Mouse (Mus musculus) erythroblast, adult 5-6 weeks (primary cell): ENCODE data around the gene Fads3. TPM values are rescaled to one million over a fixed set of nuclear protein-coding genes. Genes with fewer than 3 reads are reported as not detected.

Experiments
- ATAC-seq: replicated peaks from 2 replicates; pipeline ENCODE4 v1.8.0; 2016; ENCODE audit warnings: moderate number of reproducible peaks, mild to moderate bottlenecking, moderate TSS enrichment, inconsistent platforms; ENCODE audit not compliant: poor library complexity, low FRiP score, severe bottlenecking
- total RNA-seq, 2 experiments: library from RNA; stranded (forward) in 1 of 2; stranded (reverse) in 1 of 2; fragments of 150-400 nt in 1 of 2; fragments of 200-764, 138-1000 nt in 1 of 2; gene quantifications; 2 replicates each; pipeline versions ENCODE4 v1.2.3 to v1.2.4; 2015 to 2017; ENCODE audit warnings: low replicate concordance in 2 of 2

Gene Fads3
- total RNA-seq, 2 experiments from 2014 or later = 1.7 to 18.5 TPM

DNA sequence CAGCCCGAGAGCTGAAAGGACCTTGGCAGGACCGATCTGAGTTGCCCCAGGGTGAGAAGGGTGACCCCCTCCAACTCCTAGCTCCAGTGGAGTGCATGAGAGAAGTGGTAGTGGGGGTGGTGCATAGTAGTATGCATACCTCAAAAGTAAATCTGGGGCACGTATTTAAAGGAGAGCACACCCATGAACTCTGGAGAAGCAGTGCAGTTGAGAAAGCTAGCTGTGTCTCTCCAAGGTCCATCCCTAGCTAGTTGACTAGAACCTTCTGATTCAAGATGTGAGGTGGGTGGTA, 22.9 kb upstream of the Fads3 start:
- no peak for ATAC-seq

DNA sequence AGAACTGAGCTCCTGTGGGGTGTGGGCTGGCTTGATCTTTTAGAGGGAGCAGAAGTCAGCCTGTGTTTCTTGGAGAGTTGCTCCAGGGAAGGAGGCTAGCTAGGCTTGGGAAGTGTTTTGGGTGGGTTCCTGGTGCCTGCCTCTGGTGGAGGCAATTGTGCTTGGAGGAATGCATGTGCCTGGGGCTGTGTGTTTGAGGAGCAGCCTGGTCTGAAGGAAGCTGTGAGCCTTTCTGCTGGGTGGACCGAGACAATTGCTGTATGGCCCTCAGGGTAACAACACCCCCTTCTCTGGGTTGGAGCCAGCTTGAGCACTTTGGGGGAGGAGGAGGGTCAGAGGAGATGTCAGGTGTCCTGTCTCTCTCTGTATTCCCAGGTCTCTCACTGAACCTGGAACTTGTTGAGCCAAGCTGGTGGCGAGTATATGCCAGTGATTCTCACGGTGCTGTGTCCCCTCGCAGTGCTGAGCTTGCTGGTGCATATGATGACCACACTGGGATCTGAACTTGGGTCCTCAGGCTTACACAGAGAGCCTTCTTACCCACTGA, 22.1 kb upstream of the Fads3 start:
- ATAC-seq = no peak

DNA sequence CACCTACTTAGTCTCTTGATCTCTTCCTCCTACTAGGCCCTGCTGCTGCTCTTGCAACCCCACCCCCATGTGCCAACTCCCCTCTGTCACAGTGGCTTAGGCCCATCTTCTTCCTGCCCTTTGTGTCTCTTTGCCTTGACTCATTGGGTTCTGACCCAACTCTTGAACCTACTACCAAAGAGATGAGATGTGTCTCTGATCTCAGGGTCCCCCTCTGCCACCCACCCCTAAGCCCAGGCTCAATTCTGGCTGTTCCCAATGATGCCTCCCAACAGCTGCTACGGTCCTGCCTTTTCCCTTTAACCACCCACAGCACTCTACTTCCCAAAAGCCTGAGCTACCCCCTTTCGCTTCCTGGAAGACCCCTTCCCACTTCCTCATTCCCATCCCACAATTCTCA, 19.4 kb upstream of the Fads3 start:
- no peak for ATAC-seq

DNA sequence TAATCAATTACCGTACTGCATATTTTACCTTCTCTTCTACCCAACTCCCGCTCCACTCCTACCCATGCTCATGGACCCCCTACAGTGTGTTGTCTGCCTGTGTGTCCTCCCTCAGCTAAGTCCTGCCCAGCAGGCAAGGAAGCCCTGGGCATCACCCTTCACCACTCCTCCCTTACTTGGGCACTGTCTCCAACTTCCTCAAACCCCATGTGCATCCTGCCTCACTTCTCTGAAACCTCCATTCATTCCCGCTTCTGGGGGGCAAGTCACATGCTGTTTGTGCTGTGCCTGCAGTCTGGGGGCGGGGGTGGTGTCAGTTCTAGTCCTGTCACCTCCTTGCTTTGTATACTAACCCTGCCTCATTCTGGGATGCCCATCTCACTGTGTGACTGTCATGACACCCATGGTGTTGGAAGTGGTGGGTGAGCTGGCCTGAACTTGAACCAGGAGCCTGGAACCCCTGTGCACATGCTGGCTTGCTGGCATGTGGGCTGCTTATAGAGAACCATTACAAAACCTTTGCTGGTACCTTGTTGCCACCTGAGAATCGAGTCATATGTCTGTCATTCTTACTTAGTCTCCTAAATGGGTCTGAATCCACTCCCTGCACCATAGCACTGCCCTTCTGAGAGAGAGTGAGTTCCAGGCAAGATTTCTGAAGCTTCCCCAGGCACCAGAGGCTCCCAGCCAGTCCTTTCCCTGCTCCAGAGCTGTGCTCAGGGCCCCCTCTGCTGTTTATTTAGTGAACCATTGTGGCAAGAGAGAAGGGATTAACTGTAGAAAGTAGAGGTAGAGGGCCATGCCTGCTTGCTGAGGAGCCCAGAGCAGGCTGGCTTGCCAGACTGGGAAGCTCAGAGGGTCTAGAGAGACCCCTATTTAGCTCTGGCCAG, 18.7 kb upstream of the Fads3 start:
- ATAC-seq = no peak

DNA sequence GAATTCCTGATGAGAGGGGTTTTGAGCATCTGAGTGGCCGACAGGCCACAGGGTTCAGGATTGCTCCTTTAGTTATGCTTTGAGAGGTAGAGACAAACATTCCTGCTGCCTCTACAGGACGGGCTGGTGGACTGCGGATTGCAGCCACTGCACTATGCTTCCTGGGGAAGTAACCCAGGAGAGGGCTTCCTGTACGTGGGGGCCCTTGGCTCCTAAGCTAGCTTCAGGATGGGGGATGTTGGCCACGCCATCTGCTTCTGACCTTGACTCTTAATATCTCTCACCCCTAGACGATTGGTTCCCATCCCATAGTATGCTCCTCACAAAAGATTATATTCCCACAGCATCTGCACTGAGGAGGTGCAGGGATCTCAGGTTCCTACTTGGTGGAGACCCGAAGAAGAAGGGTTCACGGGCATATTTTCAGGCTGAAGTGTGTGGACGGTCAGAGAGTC, 18.0 kb upstream of the Fads3 start:
- no peak for ATAC-seq

DNA sequence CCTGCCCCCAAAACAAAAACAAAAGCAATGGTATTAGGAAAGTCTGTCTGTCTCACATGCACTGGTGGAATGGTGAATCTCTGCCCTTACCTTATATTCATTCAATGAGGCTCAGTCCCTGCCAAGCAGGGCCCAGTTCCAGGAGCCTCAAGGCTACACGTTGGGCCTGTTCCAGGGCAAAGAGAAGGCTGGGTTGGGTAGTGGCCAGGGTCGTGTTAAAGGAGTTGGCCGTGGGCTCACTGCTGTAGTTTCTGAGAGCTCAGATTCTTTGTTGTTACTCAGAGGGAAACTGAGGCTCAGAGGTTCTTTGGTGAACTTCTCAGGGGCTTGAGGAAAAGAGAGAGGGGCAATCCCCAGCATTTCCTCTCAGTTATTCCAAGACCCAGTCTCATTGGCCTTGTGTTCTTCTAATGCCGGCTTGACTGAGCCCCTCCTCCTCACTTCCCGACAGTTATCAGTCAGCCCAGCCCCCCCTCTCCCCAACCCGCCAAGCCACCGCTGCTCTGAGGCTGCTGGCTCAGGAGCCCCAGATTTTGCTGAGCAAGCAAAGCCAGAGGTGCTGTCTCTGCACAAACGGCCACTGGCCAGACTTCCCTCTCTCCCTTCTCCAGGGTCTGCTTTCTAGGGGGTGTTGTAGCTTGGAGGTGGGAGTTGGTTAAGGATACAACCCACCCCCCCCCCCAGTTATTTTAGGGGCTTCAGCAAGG, 16.0 kb upstream of the Fads3 start:
- ATAC-seq = no peak

DNA sequence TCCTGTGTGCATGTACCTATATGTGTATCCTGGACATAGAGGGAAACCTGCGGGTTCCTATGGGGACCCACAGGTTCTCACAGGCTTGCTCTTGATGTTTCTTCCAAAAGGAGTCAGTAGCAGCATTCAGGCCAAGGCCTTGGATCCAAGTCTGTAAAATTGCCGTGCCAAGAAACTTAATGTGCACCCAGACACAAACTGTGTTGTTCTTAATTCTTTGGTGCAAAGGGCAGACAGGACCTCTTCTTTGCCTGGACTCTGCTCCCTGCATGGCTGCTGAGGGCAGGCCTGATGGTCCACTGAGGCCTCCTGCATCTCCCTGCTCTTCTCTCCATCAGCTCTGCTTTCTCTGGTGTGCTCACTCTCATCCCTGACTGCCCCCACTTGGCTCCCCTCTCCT, 11.6 kb upstream of the Fads3 start:
- no peak for ATAC-seq

DNA sequence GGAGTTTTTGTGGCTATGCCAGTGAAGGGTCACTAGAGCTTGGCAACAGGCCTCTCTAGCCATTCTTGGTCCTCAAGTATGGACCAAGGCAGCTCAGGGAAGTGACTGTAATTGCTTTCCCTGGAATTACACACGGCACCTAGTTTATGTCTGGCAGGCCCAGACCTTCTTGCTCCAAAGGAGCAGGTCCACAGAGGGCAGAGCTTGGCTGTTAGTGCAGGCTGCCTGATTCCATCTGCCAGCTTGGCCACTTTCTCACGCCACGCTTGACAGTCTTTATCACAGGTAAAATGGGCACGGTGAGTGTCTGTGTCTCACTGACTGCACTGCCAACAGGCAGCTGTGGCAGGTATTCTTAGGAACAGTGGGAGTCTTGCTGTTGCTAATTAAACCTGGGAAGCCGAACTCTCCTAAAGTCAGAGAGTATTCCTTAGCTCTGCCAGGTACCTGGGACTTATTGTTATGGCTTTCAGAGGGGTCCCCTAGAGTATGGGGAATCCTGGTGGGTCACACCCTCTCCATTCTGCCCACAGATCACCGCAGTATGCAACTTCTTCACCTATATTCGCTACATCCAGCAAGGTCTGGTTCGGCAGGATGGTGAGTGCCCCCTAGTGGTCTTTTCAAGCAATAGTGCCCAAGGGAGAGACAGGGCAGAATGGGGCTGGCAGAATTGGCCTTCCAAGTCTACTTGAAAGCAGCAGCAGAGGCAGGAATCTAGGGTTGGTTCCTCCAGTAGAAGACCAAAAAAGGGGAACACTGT, 8.0 kb upstream of the Fads3 start:
- peak; percentile 56 for ATAC-seq

DNA sequence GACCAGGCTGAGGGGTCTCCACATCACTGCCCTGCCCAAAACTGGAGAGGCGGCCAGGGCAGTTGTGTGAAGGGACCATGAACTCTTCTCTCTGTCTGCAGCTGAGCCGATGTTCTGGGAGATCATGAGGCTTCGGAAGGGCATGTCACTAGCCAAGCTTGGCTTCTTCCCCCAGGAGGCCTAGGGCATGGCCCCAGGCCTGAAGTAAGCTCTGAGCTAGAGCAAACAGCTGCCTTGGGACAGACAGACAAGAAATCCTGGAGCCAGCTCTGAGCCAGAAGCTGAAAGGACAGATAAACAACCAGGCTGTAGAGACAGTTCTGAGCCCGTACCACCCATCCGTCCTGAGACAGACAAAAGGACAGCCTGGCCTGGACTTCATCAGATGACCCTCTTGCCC, 7.0 kb upstream of the Fads3 start:
- ATAC-seq = no peak

DNA sequence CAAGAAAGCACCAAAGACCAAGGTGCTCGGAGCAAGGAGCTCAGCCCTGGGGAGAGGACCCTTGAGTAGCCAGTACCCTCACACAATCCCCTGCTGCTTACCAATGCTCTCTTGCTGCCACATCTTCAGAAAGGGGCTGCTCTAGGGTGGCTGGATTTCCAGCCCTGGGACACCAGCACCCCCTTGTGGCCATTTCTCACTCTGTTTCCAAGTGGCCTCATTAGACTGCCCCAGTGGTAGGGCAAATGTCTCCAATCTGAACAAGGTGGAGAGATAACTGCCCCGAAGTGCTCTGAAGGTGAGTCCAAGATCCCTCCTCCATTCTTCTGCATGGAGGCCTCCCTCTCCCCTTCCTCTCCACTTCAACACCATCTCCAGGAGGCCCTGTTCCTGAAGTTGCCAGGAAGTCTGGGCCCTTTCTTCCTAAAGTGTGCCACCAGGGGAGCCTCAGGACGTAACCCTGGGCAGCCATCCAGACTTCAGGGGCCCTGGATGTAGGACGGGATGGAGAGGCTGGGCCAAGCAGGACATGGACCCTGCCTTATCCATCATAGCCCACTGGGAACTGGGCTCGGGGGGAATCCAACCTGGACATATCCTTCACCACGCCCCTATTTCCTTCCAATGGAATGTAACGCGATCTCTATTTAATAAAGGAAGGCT, 6.5 kb upstream of the Fads3 start:
- ATAC-seq = peak; percentile 29; the same call in 1 of the 2 replicates

DNA sequence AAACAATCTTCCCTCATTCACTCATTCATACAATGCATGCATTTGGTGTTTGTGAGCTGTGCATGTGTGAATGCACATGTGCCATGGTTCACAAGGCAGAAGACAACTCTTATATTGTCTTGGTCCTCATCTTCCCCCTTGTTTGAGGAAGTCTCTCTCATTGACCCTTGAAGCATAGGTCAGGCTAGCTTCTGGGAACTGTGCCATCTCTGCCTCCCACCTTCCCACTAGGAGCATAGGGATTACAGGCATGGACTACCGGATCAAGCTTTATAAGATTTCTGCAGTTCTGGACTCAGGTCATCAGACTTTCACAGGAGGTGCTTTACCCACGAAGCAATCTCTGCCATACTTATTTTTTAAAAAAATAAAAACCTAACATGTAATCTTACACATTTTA, 3.8 kb upstream of the Fads3 start:
- ATAC-seq = no peak

DNA sequence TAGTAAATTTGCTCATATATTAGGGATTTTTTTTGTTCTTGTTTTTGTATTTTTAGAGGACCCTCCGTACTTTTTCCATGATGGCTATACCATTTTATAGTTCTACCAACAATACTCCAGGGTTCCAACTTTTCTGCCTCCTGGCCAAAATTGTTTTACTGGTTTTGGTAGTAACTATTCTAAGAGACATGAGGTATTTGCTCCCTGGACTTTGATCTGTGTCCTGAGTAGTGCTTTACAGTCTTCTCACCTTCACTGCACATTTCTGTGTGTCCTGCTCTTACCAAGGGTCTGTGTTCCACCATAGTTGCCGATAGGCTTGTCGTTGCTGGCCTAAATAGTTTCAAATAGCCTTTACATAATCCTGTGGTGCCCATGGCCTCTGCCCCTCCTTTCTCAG, 3.0 kb upstream of the Fads3 start:
- ATAC-seq = no peak

DNA sequence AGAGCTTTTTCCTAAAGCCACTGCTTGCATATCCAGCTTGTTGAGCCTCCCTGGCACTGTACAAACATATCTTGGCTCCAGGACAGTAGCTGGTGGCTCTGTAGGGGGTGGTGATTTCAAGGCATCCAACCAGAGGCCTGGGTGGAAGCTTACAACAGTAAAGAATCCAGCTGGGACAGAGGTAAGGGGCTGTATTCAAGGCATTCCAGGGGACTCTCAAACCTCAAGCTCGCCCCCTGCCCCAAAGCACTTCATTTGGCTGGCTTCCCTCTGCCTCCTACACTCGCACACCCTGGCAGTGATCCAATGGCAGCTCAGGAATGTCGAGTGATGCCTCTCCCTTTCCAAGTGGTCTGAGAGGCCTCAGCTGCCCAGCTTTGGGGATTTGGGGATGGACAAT, 2.5 kb upstream of the Fads3 start:
- ATAC-seq = no peak

DNA sequence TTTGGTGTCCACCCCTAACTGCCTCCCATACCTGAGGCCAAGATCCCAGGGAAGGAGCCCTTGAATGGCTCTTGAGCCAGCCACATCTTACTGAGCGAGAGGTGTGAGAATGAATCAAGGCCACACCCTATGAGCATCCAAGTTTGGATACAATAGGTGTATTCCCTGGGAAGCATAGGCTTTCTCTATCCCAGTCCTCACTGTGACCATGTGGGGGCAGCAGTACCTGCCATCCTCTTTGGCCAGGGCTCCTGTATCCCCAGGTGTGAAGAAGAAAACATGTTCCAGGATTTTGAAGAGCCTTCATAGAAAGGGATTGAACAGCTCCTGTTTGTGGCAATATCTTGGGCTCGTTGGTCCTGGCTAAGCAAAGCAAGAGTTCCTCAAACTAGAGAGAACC, 1.8 kb upstream of the Fads3 start:
- ATAC-seq = no peak

DNA sequence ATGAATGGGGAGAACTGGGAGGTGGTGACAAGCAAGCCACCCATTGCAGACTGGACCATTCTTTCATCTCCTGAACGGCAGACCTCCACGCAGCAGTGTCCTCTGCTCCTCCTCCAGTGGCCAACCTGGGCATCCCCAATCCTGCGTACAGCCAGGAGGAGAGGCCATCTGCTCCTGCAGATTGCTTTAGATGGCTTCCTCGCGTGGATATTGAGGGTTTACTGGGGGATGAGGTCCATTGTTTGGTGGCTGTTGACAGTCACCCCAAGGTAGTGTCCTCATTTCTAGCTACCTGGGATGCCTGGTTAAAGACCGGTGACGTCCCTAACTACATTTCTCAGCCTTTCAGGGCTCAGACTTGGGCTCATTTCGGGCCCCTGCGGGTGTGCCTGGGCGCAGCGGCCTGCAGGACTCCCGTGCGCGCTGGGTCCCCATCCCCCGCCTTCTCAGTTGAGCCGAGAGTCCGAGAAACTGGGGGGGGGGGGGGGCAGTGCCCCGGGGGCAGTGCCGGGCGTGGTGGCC, 442 bp upstream of the Fads3 start:
- ATAC-seq = 0 out of 2 replicates have a peak, but pooled peaks have one; percentile 1

DNA sequence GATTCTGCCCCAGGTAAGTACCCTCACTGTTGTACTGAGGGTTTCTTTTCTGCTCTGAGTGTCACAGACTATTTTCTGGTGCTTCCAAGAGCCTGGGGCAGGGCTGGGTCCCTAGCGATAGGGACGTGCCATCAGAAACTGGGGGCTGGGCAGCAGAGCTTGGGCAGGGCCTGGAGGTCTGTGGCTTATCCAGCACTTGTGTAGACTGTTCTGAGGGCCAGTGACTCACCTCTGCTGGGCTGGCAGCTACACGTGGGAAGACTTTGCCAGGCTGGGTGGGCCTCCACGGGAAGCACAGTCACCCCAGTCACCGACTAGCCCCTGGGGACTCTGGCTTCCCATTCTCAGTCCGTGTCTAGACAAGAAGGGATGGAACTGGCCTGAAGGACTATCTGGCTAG, 863 bp downstream of the Fads3 start:
- peak; percentile 18; the same call in 1 of the 2 replicates for ATAC-seq

DNA sequence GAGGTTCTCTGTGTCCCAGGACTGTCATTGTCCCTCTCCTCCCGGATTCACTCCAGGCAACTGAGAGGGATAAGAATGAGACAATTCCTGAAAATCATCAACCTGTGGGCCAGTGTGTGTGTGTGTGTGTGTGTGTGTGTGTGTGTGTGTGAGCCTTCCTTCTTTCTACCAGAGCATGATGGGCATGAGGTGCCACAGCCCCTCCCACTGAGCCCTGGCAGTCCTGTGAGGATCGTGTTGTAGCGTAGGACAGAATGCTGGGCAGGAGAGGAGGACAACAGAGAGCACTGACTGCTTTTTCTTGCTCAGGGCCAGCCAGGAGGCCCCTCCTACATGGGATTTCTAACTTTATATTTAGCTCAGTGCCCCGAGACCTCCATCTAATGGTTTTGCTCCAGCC, 1.4 kb downstream of the Fads3 start:
- ATAC-seq = no peak

DNA sequence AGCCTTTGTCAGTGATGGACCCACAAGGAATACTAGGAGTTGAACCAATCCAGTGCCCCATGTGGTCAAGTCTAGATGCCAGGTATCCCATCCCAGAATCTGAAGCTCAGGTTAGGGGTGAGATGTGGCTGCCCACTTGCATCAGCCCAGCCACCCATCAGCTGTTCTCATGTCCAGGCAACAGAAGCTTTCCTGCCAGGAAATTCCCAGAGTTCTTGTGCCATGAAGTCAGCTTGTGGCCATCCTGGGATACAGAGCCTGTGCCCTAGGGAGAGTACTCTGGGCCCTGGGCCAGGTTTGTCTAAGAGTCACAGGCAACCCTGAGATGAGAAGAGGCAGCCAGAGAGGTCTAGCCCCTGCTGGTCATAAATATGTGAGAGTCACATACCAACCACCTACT, 2.3 kb downstream of the Fads3 start:
- no peak for ATAC-seq

DNA sequence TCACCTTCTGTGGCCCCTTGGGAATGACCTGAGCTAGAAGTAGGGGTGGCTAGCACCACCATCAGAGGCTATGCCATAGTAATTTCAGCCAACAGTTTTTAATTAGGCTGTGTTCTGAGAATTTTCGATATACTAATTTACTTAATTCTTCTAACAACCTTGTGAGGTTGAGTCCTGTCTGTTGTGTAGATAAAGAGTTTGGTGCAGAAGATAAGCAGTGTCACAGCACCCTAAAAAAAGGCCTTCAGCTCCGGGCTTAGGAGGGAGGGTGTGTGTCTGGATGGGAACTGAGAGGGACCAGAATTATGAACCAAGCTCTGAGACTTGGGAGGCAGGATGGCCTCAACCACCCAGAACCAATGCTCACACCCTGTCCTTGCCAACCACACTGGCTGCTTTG, 4.3 kb downstream of the Fads3 start:
- ATAC-seq = no peak

DNA sequence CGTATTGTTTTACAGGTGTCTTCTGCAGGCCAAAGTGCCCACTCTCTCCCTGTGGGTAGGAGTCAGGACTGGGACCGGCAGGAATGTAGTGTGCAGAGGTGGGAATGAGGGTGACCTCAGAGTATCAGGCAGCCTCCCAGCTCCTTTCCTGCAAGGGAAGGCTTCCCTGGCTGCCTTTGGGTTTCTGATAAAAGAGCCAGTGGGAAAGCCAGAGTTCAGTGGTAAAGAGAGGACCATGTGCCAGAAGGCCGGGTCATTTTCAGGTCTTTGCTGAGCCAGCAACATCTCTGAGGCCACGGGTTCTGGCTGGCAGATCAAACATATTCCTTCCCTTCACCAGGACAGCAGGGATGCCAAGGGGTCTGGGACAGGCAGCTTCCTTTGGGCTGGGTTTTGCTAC, 5.0 kb downstream of the Fads3 start:
- no peak for ATAC-seq
